Mouse (Mus musculus): ENCODE measurements around the gene Zmiz2.

DNA sequence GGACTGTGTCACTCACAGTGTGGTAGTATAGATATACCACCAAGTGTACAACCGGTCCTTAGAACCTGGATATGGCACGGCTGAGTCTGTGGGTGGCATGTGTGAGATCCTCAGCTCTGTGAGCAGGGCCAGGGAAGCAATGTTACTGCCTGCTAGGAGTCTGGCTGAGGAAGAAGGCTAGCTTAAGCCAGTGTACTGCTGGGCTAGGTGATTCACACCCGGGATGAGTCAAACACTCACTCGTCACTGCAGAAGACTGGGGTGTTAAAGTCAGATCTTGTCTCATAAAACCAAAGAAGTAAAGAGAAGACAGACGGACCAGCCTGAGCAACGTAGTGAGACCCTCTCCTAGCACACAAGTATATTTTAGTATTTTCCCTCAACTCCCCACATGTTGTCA is 8.0 kb upstream of the Zmiz2 start:
- TF ChIP-seq CTCF (conservative IDR thresholded peaks at IDR 0.05 in 1 of 2, IDR thresholded peaks at IDR 0.05 in 1 of 2; ENCODE audit: low read depth in 2 of 2, low read length in 2 of 2) (no peak), ZKSCAN1 (IDR thresholded peaks at IDR 0.05; ENCODE audit: borderline replicate concordance, low read depth, low read length) (no peak), MAX (IDR thresholded peaks at IDR 0.05; ENCODE audit: low read length) (no peak), POLR2AphosphoS2 (IDR thresholded peaks at IDR 0.05; ENCODE audit: low read depth, low read length) (no peak), ZC3H11A (IDR thresholded peaks at IDR 0.05; ENCODE audit: low read depth, low read length) (no peak), NELFE (IDR thresholded peaks at IDR 0.05; ENCODE audit: low read depth, low read length) (no peak), POLR2A (IDR thresholded peaks at IDR 0.05; ENCODE audit: low read depth, low read length) (no peak), JUN (IDR thresholded peaks at IDR 0.05; ENCODE audit: insufficient read depth, low read depth, low read length) (no peak), RAD21 (IDR thresholded peaks at IDR 0.05; ENCODE audit: low read depth, low read length) (no peak), USF1 (IDR thresholded peaks at IDR 0.05; ENCODE audit: low read depth, low read length) (no peak), NRF1 (IDR thresholded peaks at IDR 0.05; ENCODE audit: low read depth, low read length) (no peak)
